Mouse (Mus musculus): ENCODE results near the gene Eps15l1. TPM values are rescaled to one million over a fixed set of nuclear protein-coding genes. Genes with fewer than 3 reads are reported as not detected.

Eps15l1 gene
- polyA plus RNA-seq, 2 experiments = 16.9 to 21.1 TPM

DNA sequence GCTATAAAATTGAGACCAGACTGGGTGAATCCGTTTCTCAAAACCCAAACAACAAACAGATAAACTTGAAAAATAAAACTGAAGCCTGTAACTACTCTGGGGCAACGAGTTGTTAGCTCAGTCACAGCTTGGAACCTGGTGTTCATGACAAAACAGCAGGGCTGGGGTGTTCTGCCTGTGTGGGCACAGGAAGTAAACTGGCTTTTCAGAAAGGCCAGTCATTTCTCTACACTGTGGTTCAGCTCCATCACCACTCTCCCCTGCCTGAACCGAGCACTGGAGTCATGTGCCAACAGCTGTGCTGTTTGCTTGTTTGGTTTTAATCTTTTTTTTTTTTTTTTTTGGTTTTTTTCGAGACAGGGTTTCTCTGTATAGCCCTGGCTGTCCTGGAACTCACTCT, 77.5 kb downstream of the Eps15l1 start:
- no peak for ATAC-seq (ENCODE audit: insufficient read depth)
- TF ChIP-seq CTCF (IDR thresholded peaks at IDR 0.05; ENCODE audit: low read depth) (no peak), EP300 (IDR thresholded peaks at IDR 0.05; ENCODE audit: low read depth) (no peak)
- H3K27ac ChIP-seq = no peak overlapping the region

DNA sequence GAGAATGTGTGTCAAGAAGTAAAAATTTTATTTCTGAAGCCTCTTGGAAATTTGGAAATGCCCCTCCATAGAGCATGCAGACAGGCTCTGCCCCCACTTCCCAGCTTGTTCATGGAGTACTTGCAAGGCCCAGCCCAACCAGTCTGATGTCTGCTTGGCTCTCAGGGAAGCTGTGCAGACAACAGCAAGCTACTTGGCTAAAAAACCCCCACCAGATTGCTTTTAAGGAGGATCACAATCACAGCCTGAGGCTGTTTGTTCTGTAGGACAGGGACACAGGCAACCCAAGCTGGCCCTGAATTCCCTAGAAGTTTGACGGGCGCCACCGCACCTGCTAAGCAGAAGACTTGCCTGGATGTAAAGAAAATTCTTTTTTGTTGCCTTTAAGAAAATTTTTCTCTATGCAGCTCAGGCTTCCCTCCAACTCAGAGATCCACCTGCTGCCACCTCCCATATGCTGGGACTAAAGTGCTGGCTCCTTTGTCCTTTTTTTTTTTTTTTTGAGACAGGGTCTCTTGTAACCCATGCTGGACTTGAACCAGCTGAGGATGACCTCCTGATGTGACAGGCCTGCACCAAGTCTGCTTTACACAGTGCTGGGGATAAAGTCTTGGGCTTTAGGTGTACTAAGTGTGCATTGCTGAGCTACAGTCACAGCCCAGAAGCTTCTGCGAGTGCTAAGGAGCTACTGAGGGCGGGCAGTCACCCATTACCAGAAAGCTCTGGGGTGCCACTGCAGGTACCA, 78.5 kb downstream of the Eps15l1 start:
- Histone ChIP-seq H3K4me3 (ENCODE audit: insufficient read depth in 1 of 2, low read depth in 2 of 2, low read length in 2 of 2) (no peak overlapping the region), H3K4me2 (ENCODE audit: low read depth) (no peak overlapping the region), H3K9ac (replicated peaks) (no peak overlapping the region), H3K27me3 (ENCODE audit: control insufficient read depth, insufficient read depth, low read length) (no peaks in the 10 kb centered on the region), H3K36me3 (replicated peaks; ENCODE audit: control insufficient read depth, insufficient read depth, low read depth) (peaks cover 6% of the 10 kb centered on the region), H3K4me1 (replicated peaks; ENCODE audit: control insufficient read depth in 2 of 2, insufficient read depth in 2 of 2, low read length in 1 of 2) (no peaks in the 10 kb centered on the region), H3K9me3 (ENCODE audit: control insufficient read depth, low read length) (no peaks in the 10 kb centered on the region), H3K27ac (no peak overlapping the region)
- no peak for DNase-seq (ENCODE audit: low read depth in 3 of 3, low spot score in 3 of 3)
- WGBS (ENCODE audit: insufficient replicate concordance) = 84% methylated on average over 5 of the region's 5 CpGs
- no peak for TF ChIP-seq CTCF (IDR thresholded peaks at IDR 0.05; ENCODE audit: low read depth)
- TF ChIP-seq EP300 (IDR thresholded peaks at IDR 0.05; ENCODE audit: low read depth) = no peak
- ATAC-seq (ENCODE audit: insufficient read depth) = no peak

More for the DNA sequence above, 77.5 kb downstream of the Eps15l1 start:
- no peak overlapping the region for H3K4me2 ChIP-seq (ENCODE audit: low read depth)
- WGBS (ENCODE audit: insufficient replicate concordance) = 72% methylated on average over 3 of the region's 4 CpGs
- no peak overlapping the region for H3K9ac ChIP-seq (replicated peaks)
- no peaks in the 10 kb centered on the region for H3K9me3 ChIP-seq (ENCODE audit: control insufficient read depth, low read length)
- no peak overlapping the region for H3K4me3 ChIP-seq (ENCODE audit: insufficient read depth in 1 of 2, low read depth in 2 of 2, low read length in 2 of 2)
- H3K36me3 ChIP-seq (replicated peaks; ENCODE audit: control insufficient read depth, insufficient read depth, low read depth) = peaks cover 6% of the 10 kb centered on the region
- H3K4me1 ChIP-seq (replicated peaks; ENCODE audit: control insufficient read depth in 2 of 2, insufficient read depth in 2 of 2, low read length in 1 of 2) = no peaks in the 10 kb centered on the region
- no peak for DNase-seq (ENCODE audit: low read depth in 3 of 3, low spot score in 3 of 3)
- H3K27me3 ChIP-seq (ENCODE audit: control insufficient read depth, insufficient read depth, low read length) = no peaks in the 10 kb centered on the region

DNA sequence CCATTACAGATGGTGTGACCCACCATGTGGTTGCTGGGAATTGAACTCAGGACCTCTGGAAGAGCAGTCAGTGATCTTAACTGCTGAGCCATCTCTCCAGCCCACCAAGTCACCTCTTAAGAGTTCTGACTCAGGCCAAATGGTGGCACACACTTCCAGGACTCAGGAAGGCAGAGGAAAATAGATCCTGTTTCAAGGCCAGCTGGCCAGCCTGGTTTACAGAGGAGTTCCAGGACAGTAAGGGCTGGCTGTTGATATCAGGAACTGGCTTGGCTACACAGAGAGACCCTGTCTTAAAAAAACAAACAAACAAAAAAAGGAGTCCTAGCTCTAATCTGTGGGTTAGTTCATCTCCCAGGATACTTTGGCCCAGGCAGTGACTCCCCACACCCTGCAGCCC, 84.2 kb downstream of the Eps15l1 start:
- Histone ChIP-seq H3K4me1 (replicated peaks; ENCODE audit: control insufficient read depth in 2 of 2, insufficient read depth in 2 of 2, low read length in 1 of 2) (no peaks in the 10 kb centered on the region), H3K9me3 (ENCODE audit: control insufficient read depth, low read length) (no peaks in the 10 kb centered on the region), H3K9ac (replicated peaks) (no peak overlapping the region), H3K4me3 (ENCODE audit: insufficient read depth in 1 of 2, low read depth in 2 of 2, low read length in 2 of 2) (no peak overlapping the region), H3K27me3 (ENCODE audit: control insufficient read depth, insufficient read depth, low read length) (no peaks in the 10 kb centered on the region), H3K4me2 (ENCODE audit: low read depth) (no peak overlapping the region), H3K36me3 (replicated peaks; ENCODE audit: control insufficient read depth, insufficient read depth, low read depth) (peaks cover 6% of the 10 kb centered on the region), H3K27ac (no peak overlapping the region)
- DNase-seq (ENCODE audit: low read depth in 3 of 3, low spot score in 3 of 3) (no peak), ATAC-seq (ENCODE audit: insufficient read depth) (no peak)
- TF ChIP-seq EP300 (IDR thresholded peaks at IDR 0.05; ENCODE audit: low read depth) = no peak
- TF ChIP-seq CTCF (IDR thresholded peaks at IDR 0.05; ENCODE audit: low read depth) = no peak

DNA sequence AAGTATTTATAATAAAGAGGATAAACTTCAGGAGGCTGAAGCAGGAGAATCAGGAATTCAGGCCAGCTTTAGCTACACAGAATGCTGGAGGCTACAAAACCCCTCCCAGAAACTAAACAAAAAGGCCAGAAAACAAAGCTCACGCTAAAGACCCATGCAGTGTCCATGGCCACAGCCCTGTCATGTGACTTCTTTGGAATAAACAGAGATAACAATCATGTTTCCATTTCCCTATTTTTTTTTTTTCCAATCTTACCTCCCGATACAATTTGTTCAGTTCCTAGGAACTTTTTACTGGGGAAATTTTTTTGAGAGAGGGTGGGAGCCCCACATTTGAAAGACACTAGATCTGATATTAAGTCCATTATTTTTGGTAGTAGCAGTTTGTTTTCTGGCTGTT, 85.0 kb downstream of the Eps15l1 start:
- H3K4me1 ChIP-seq (replicated peaks; ENCODE audit: control insufficient read depth in 2 of 2, insufficient read depth in 2 of 2, low read length in 1 of 2) = no peaks in the 10 kb centered on the region
- ATAC-seq (ENCODE audit: insufficient read depth) (no peak), DNase-seq (ENCODE audit: low read depth in 3 of 3, low spot score in 3 of 3) (no peak)
- H3K27ac ChIP-seq = no peak overlapping the region
- no peak overlapping the region for H3K4me3 ChIP-seq (ENCODE audit: insufficient read depth in 1 of 2, low read depth in 2 of 2, low read length in 2 of 2)
- H3K9ac ChIP-seq (replicated peaks) = no peak overlapping the region
- H3K36me3 ChIP-seq (replicated peaks; ENCODE audit: control insufficient read depth, insufficient read depth, low read depth) = peaks cover 4% of the 10 kb centered on the region
- TF ChIP-seq CTCF (IDR thresholded peaks at IDR 0.05; ENCODE audit: low read depth) (no peak), EP300 (IDR thresholded peaks at IDR 0.05; ENCODE audit: low read depth) (no peak)
- no peaks in the 10 kb centered on the region for H3K27me3 ChIP-seq (ENCODE audit: control insufficient read depth, insufficient read depth, low read length)
- WGBS (ENCODE audit: insufficient replicate concordance) = 66% methylated on average over 2 of the region's 2 CpGs
- H3K9me3 ChIP-seq (ENCODE audit: control insufficient read depth, low read length) = no peaks in the 10 kb centered on the region
- no peak overlapping the region for H3K4me2 ChIP-seq (ENCODE audit: low read depth)

DNA sequence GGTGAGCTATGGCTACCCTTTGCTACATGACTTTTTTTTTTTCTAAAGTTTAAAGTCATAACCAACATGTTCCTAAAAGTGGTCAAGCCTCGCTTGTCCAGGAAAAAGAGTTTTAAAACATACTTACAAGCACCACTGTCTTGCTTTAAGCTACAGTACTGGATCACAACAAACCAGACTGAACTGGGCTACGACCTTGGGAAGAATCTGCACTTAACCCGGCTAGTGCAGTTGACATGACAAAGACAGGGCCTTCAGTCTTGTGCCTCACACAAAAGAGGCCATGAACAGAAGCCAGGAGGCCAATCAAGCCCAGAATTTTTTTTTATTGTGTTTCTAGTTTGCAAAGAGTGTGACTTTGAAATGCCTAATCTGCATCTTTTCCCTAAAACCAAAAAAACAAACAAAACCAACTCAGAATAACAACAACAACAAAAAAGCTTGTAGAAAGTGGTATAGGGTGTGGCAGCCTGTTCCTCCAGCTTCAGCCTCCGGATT, 87.1 kb downstream of the Eps15l1 start:
- TF ChIP-seq CTCF (IDR thresholded peaks at IDR 0.05; ENCODE audit: low read depth) = no peak
- no peak for TF ChIP-seq EP300 (IDR thresholded peaks at IDR 0.05; ENCODE audit: low read depth)
- Histone ChIP-seq H3K9ac (replicated peaks) (no peak overlapping the region), H3K27me3 (ENCODE audit: control insufficient read depth, insufficient read depth, low read length) (no peaks in the 10 kb centered on the region), H3K36me3 (replicated peaks; ENCODE audit: control insufficient read depth, insufficient read depth, low read depth) (no peaks in the 10 kb centered on the region), H3K4me2 (ENCODE audit: low read depth) (no peak overlapping the region), H3K4me3 (ENCODE audit: insufficient read depth in 1 of 2, low read depth in 2 of 2, low read length in 2 of 2) (no peak overlapping the region), H3K9me3 (ENCODE audit: control insufficient read depth, low read length) (no peaks in the 10 kb centered on the region), H3K27ac (no peak overlapping the region), H3K4me1 (replicated peaks; ENCODE audit: control insufficient read depth in 2 of 2, insufficient read depth in 2 of 2, low read length in 1 of 2) (no peaks in the 10 kb centered on the region)
- ATAC-seq (ENCODE audit: insufficient read depth) = no peak
- DNase-seq (ENCODE audit: low read depth in 3 of 3, low spot score in 3 of 3) = no peak
- 66% methylated on average over 4 of the region's 4 CpGs for WGBS (ENCODE audit: insufficient replicate concordance)

Measured in liver, embryonic 14.5 days (tissue).